Mouse (Mus musculus) adrenal gland, adult 8-10 months (tissue): Measurements from ENCODE around the gene Slc3a1. TPM values are rescaled to one million over a fixed set of nuclear protein-coding genes. Genes with fewer than 3 reads are reported as not detected.

Source experiments
- DNase-seq: peaks from one replicate; pipeline ENCODE4 v3.0.0; 2022
- total RNA-seq, 4 experiments: library from RNA; stranded (reverse); gene quantifications; 2 replicates each; pipeline ENCODE4 v1.2.4; 2022

Gene Slc3a1
- total RNA-seq, 4 experiments from 2014 or later: 0.32 to 0.95 (median 0.62) TPM

DNA sequence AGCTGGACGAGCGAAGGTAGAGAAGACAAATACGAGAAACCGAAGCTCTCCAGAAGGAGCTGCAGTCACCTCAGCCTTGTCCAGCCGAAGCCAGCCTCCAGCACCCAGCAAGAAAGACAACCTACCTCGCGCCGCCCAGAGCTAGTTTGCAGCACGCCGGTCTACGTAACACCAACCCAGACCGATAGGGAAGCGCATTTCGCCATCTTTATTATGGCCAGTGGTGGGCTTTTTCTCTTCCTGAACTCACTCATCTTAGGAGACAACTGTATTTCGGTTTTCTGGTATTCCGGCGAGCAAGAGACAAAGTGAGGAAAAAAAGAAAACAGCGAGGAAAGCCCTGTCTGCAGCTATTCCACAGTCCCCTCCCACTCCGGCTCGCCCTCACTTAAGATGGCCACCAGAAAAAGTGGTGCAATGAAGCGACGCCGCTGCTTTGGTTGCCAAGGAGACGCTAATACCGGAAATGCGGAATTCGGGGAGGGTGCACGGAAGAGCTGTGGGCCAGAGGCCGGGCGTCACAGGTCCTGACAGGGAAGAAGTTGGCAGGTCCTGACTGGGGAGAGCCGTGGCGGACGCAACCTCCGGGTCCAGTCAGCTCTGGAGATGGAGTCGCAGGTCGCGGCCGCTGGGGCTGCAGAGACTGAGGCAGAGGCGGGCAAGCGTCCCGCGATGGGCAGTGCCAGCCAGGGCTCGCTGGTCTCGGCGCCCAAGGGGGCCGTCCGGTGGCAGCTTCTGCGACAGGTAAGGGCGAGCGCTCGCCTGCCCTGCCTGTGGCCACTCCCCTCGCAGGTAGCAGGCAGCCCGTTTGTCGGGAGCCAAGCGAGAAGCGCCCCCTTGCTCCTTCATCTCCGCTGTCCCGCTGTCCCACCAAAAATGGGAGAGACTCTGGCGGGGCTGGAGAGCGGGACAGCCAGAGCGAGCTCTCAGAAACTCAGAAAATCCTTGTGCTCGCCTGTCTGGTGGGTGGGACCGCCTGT, 62.2 kb downstream of the Slc3a1 start, which contains the start of the genes Prepl and Camkmt:
Gene Prepl, minus strand, starts transcription at position 122 of the 980 bp plus-strand sequence.
Gene Camkmt, plus strand, starts transcription at position 433 of the 980 bp plus-strand sequence.
- DNase-seq: peak; percentile 96

DNA sequence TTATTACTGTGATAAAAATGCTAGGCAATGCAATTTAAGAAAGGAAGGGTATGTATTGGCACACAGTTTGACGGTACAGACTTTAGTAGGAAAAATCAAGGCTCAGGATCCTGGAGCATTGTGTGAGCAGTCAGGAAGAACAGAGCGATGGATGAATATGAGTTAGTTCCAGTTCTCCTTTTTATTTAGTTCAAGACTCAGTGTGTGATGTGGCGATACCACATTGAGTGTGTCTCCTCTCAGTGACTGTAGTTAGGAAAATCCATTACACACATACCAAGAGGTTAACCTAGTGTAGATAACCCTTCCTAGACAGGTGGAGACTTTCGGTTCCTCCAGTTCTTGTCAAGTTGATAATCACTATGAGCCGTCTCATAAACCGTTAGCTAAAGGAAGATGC, 63.6 kb downstream of the Slc3a1 start:
- no peak for DNase-seq

DNA sequence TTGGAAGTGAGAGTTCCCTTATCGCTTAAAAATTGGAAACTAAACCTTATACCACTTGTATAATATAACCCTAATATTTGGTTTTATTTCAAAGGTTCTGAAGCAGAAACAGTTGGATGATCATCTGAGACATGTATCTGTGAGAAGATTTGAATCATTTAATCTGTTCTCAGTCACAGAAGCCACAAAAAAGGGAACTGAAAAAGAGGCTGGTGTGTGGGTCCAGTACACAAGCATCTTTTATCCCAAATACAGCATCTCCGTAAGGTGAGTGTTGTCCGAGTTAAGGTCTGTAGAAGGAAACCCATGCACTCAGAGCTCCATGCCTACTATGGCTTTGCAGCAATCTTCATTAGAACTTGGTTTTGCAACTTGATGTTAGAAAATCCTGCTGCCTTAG, 68.2 kb downstream of the Slc3a1 start:
- DNase-seq: no peak

DNA sequence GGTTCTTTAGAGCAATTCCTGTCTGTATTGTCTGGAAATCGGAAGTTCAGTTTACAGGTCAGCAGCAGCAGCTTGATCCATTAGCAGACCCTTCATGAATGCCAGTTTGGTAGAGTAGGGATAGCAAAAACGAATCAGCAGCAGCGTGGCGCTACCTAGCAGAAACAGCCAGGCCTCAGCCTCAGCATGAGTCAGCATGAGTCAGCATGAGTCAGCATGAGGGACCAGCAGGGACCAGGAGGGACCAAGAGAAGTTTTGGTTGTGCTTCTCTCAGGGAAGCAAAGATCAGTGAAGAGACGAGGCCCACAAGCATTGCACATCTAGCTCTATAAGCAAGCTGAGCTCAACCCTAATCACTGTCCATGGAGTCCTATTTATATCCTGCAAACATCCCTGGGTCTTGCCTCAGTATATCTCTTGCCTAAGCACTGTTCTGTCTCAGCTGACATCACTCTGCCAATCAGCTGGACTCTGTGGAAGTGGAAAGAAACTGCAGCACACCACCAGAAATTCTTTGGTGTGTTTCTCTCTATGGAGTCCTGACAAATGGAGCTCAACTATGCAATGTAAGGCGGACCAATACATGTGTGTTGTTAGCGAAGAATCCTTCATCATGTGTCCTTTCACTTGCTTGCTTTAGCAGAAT, 70.6 kb downstream of the Slc3a1 start:
- DNase-seq: no peak

DNA sequence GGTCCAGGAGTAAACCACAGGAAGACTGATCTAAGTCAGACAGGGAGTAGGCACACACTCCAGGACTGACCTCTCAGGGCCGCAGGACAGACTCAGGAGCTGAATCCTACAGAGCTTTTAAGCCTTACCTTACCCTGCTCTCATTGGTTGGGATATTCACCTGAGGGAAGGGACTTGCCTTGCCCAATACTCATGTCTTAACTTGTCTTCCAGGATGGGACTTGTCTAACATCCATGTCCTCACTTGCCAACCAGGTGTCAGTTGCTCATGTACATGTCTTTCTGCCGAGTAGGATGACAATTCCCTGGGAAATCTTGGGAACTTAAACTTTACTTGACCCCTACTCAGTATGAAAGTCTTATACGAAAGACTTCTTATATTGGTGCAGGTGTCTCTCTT, 72.1 kb downstream of the Slc3a1 start:
- DNase-seq: no peak

DNA sequence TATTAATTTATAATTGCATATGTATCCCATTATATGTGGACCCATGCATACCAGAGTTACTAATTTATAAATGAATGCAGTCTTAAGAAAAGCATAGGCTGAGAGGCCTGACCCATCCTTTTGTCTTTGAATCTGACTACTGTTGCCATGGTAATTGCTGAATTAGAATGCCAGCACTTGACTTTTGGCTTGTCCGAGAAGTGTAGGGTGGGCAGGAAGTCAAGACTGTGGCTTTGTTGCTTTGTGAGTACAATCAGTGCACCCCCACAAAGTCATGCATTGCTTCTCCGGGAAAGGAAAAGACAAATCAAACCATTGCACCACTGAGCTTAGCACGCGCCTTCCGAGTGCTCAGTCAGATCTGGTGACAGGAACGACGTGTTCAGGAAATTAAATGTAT, 73.6 kb downstream of the Slc3a1 start:
- DNase-seq: no peak

DNA sequence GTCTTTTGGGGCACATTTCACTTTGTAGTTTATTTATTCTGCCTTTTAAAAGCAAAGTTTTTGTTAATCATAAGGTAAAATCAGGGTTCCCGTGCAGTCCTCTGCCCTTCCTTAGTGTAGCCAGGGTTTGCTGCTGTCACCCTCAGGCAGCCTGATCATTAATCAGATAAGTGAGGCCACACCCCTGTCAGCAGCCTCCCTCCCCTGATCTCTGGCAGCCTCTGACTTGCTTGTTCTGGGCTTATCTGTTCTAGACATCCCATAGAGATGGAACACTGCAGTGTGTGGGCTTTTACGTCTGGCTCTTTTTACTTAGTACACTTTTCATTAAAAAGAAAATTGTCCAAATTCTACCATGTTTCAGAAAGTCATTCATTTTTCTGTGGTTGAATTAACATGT, 75.1 kb downstream of the Slc3a1 start:
- DNase-seq: peak; percentile 5

DNA sequence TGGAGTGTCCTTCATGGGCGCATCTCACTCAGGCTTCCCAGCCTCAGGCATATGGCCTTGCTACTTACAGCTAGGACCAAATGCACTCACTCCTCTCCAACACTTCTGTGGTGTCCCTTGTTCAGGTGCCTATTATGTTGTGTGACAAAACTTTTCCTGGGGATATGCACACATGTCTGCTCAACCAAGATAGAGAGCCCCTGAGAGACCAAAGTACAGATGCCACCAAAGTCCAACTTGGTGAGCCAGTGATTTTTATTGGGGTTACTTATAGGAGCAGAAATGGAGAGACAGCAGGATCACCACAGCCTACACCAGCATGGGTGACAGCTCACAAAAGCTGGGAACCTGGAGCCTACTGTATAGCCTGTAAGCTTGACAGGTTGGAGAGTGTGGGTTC, 82.5 kb downstream of the Slc3a1 start:
- DNase-seq: no peak

DNA sequence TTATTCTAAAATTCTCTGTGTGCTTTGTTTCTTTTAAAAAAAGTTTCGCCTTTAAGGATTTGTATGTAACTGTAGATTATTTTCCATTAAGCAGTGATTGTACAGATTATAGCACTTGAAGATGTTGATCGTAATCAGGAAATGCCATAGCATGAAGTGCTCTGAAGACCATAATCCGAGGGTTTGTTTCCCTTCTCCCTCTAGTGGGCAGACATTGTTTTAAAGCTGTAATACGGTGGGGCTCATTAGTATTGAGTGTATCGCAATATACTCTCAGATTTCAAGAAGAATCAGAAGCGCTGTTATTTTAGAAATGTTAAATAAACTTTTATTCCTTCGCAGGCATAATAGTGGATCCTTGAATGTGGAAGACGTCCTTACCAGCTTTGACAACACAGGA, 85.3 kb downstream of the Slc3a1 start:
- DNase-seq: no peak

Other genes starting within 250 kb of the Slc3a1 start
- gene Lrpprc, start 237.6 kb upstream of the Slc3a1 start, total RNA-seq: 10 to 100 TPM; 58.8 to 82.5 (median 68.4) TPM
- 100 to 1,000 TPM; 119 to 138 (median 130) TPM for gene Ppm1b, start 71.6 kb upstream of the Slc3a1 start, total RNA-seq
- gene Prepl, start 61.9 kb downstream of the Slc3a1 start, total RNA-seq: 10 to 100 TPM; 42.9 to 59.3 (median 51.7) TPM
- 10 to 100 TPM in 2 of 4 experiments, 1 to 10 TPM in 2; 8.1 to 13.6 (median 10.7) TPM for gene Camkmt, start 62.2 kb downstream of the Slc3a1 start, total RNA-seq